Mouse (Mus musculus) lung, postnatal 0 days (tissue): ENCODE measurements around the gene Map7.

Source experiments
- CTCF ChIP-seq: IDR thresholded peaks from 2 replicates; pipeline ENCODE4 v1.5.1; 2016; ENCODE audit warnings: antibody characterized with exemption, mild to moderate bottlenecking
- EP300 ChIP-seq: IDR thresholded peaks from 2 replicates; pipeline ENCODE4 v1.6.1; 2016; ENCODE audit warnings: antibody characterized with exemption, mild to moderate bottlenecking, control low read depth

GRCm38 (mm10) chr10:20124576-20124975 is 23.7 kb upstream of the Map7 start:
- TF ChIP-seq CTCF, result no peak
- no peak for TF ChIP-seq EP300
